Comparison of ENCODE assay signal across 8 mouse cellular contexts in genomic region chrX:37048066-37048889, GRCm38 (mm10). TPM values are rescaled to one million over a fixed set of nuclear protein-coding genes. Genes with fewer than 3 reads are reported as not detected.
DNase-seq lines count a peak whose midpoint lies in the region; ATAC-seq lines count a peak whose summit lies in the region.

Sowahd (plus strand) TSS chrX:37048845.

- no peaks in the 10 kb centered on the region for H3K9me3 ChIP-seq in heart, embryonic 11.5 days (replicated peaks; ENCODE audit: control insufficient read depth, low read length)
- H3K9me3 ChIP-seq in hindbrain, embryonic 12.5 days (replicated peaks), result no peaks in the 10 kb centered on the region; the same call in 1 of the 2 replicates

- no peak for DNase-seq in heart, adult 18-20 months
- DNase-seq in adrenal gland, postnatal 36 days, result peak; percentile 20 to 44
- DNase-seq in cerebellum, adult 8-10 months, result no peak
- no peak for DNase-seq in spleen, postnatal 36 days (ENCODE audit: low spot score in 2 of 2)
- DNase-seq in cerebellum, adult 11 months, result no peak

- H3K27ac ChIP-seq in heart, embryonic 11.5 days (ENCODE audit: low read depth, low read length), result no peak within 1 kb of the TSS
- no peak within 1 kb of the TSS for H3K27ac ChIP-seq in hindbrain, embryonic 12.5 days

- H3K4me3 ChIP-seq in heart, embryonic 11.5 days (ENCODE audit: low read depth, low read length), result peak within 1 kb of the TSS; percentile 36
- peak within 1 kb of the TSS; percentile 28 for H3K4me3 ChIP-seq in hindbrain, embryonic 12.5 days

- no peak for ATAC-seq in heart, embryonic 11.5 days (replicated peaks; ENCODE audit: insufficient number of reproducible peaks, low FRiP score, low TSS enrichment)
- ATAC-seq in hindbrain, embryonic 12.5 days (ENCODE audit: low FRiP score), result no peak
- ATAC-seq in megakaryocyte, adult 5-6 weeks (ENCODE audit: poor library complexity, severe bottlenecking), result peak; percentile 75

- 11% methylated on average over 32 of the region's 38 CpGs for WGBS in heart, embryonic 11.5 days (ENCODE audit: insufficient replicate concordance)
- WGBS in hindbrain, embryonic 12.5 days, result 14% methylated on average over 31 of the region's 38 CpGs

- 0 out of 2 replicates have a peak, but pooled peaks cover 3% of the 10 kb centered on the region for H3K4me1 ChIP-seq in heart, embryonic 11.5 days (ENCODE audit: control insufficient read depth, insufficient read depth, low read length)
- no peaks in the 10 kb centered on the region for H3K4me1 ChIP-seq in hindbrain, embryonic 12.5 days

- peaks cover 53% of the 10 kb centered on the region for H3K27me3 ChIP-seq in heart, embryonic 11.5 days (ENCODE audit: control insufficient read depth, insufficient read depth, low read length)
- peaks cover 72% of the 10 kb centered on the region for H3K27me3 ChIP-seq in hindbrain, embryonic 12.5 days

- 0 out of 2 replicates have a peak within 1 kb of the TSS, but pooled peaks have one; percentile 22 for H3K9ac ChIP-seq in heart, embryonic 11.5 days (ENCODE audit: low read depth, low read length)
- H3K9ac ChIP-seq in hindbrain, embryonic 12.5 days, result no peak within 1 kb of the TSS

- H3K36me3 ChIP-seq in heart, embryonic 11.5 days (ENCODE audit: control insufficient read depth, insufficient read depth, low read length), result no peaks in the 10 kb centered on the region
- no peaks in the 10 kb centered on the region for H3K36me3 ChIP-seq in hindbrain, embryonic 12.5 days

- peak within 1 kb of the TSS; percentile 62 for H3K4me2 ChIP-seq in heart, embryonic 11.5 days
- H3K4me2 ChIP-seq in hindbrain, embryonic 12.5 days (replicated peaks), result peak within 1 kb of the TSS; percentile 48

RNA-seq across cellular contexts. Expression of gene Sowahd, which starts in this region (rescaled TPM):
- polyA plus RNA-seq in heart, embryonic 11.5 days (2014; fragmentation: Nextera tagmentation; extraction: Ambion mirVana), result 1.1 and 1.2 TPM in 2 replicates
- not detected for total RNA-seq in heart, adult 18-20 months (2021)
- total RNA-seq in adrenal gland, postnatal 36 days (2021), result 1 to 10 TPM in 1 of 2 experiments, under 1 TPM in 1; 0.46 to 1.2 TPM
- not detected in 2 replicates for polyA plus RNA-seq in hindbrain, embryonic 12.5 days (2016; fragmentation: Nextera tagmentation; extraction: Ambion mirVana)
- not detected in 2 replicates for total RNA-seq in megakaryocyte, adult 5-6 weeks (2015)
- not detected in 2 replicates for total RNA-seq in megakaryocyte, adult 5-6 weeks (2017)

Comparison
In these comparisons a context has a peak if more than half of its experiments do, and no peak if none do; other contexts are left out.
1. Peak in ATAC-seq in megakaryocyte, adult 5-6 weeks; RNA of the gene not detected or under 1 TPM.
2. DNase-seq: peak in adrenal gland, postnatal 36 days (2 of 2); none in heart, adult 18-20 months (0 of 2), cerebellum, adult 8-10 months (single experiment), spleen, postnatal 36 days (0 of 2) and cerebellum, adult 11 months (single experiment).